Mouse (Mus musculus) stomach, postnatal 0 days (tissue): ENCODE results near the gene Gga3.

Experiments
- CTCF ChIP-seq: IDR thresholded peaks from 2 replicates; pipeline ENCODE4 v1.5.1; 2016; ENCODE audit warnings: antibody characterized with exemption, low read depth, mild to moderate bottlenecking, moderate library complexity
- EP300 ChIP-seq: optimal IDR thresholded peaks from 2 replicates; pipeline ENCODE3; 2016; ENCODE audit warnings: antibody characterized with exemption

GRCm38 (mm10) chr11:115635484-115635883 lies 31.6 kb upstream of the Gga3 start:
- TF ChIP-seq CTCF, result no peak
- TF ChIP-seq EP300, result no peak
